Mouse (Mus musculus) E14TG2a.4 (cell line): Measurements from ENCODE around the gene Chd1.

Experiments
- CTCF ChIP-seq: conservative IDR thresholded peaks from 2 replicates; pipeline ENCODE4 v1.5.1; 2014; ENCODE audit warnings: low read length
- NANOG ChIP-seq: IDR thresholded peaks from 2 replicates; pipeline ENCODE4 v1.6.1; 2014; ENCODE audit warnings: borderline replicate concordance, low read length, mixed read lengths

- TF ChIP-seq CTCF (no peak), NANOG (no peak)
These were observed 110.7 kb downstream of the Chd1 start for GRCm38 (mm10) chr17:15815312-15816018.
